Mouse (Mus musculus) neural tube, embryonic 14.5 days (tissue): ENCODE results near the gene Pycr1. TPM values are rescaled to one million over a fixed set of nuclear protein-coding genes. Genes with fewer than 3 reads are reported as not detected.
"Not testable (repeated sequence)": the region's sequence is repeated elsewhere in the genome, so short reads cannot be mapped to it uniquely, and the experiment has no call there.

Experiments
- ATAC-seq: fragments of 200-750 bp; cut with Nextera tagmentation; 2 replicates; pipeline ENCODE4 v1.8.0; 2017; ENCODE audit warnings: low read depth, mild to moderate bottlenecking, moderate TSS enrichment, moderate library complexity
- H3K27ac ChIP-seq: fragments of 300-500 bp; sonication (generic); 2 replicates; pipeline ENCODE4 v1.5.1; 2014; ENCODE audit warnings: low read depth, mild to moderate bottlenecking, control low read depth, low read length, moderate library complexity, mixed read lengths
- H3K27me3 ChIP-seq: fragments of 300-500 bp; sonication (generic); 2 replicates; pipeline ENCODE4 v1.6.1; 2014; ENCODE audit warnings: low read length; ENCODE audit not compliant: control insufficient read depth, insufficient read depth
- H3K36me3 ChIP-seq: fragments of 300-500 bp; sonication (generic); 2 replicates; pipeline ENCODE4 v1.6.1; 2014; ENCODE audit warnings: low read length, mixed read lengths; ENCODE audit not compliant: control insufficient read depth, insufficient read depth
- H3K4me1 ChIP-seq: fragments of 300-500 bp; sonication (generic); 2 replicates; pipeline ENCODE4 v1.6.1; 2014; ENCODE audit warnings: low read length; ENCODE audit not compliant: control insufficient read depth, insufficient read depth
- H3K4me2 ChIP-seq: fragments of 300-500 bp; sonication (generic); 2 replicates; pipeline ENCODE4 v1.6.1; 2014; ENCODE audit warnings: mild to moderate bottlenecking, low read depth, low read length, control low read depth
- H3K4me3 ChIP-seq: fragments of 300-500 bp; sonication (generic); 2 replicates; pipeline ENCODE4 v1.5.1; 2014; ENCODE audit warnings: low read depth, low read length, control low read depth, mixed read lengths
- H3K9ac ChIP-seq: fragments of 300-500 bp; sonication (generic); replicated peaks from 2 replicates; pipeline ENCODE4 v1.6.1; 2014; ENCODE audit warnings: low read depth, mild to moderate bottlenecking, control low read depth, low read length, mixed read lengths
- H3K9me3 ChIP-seq: fragments of 300-500 bp; sonication (generic); 2 replicates; pipeline ENCODE4 v1.6.1; 2016; ENCODE audit warnings: low read length; ENCODE audit not compliant: control insufficient read depth
- WGBS: fragments of 180-500 bp; shearing (Covaris S2); extraction: QIAGEN DNeasy Blood & Tissue Kit; methylation state at CpG from one replicate; pipeline ENCODE4 v1.1.7; 2014; 5-methylcytosine and 5-hydroxymethylcytosine counted together
- polyA plus RNA-seq: library from polyadenylated mRNA; unstranded; fragments of >200 nt; fragmentation: Nextera tagmentation; extraction: Ambion mirVana; gene quantifications from 2 replicates; pipeline ENCODE4 v1.2.1, GENCODE M21; 2014

Gene Pycr1
- polyA plus RNA-seq, 1 experiment from 2014 or later: 15.3 TPM

DNA sequence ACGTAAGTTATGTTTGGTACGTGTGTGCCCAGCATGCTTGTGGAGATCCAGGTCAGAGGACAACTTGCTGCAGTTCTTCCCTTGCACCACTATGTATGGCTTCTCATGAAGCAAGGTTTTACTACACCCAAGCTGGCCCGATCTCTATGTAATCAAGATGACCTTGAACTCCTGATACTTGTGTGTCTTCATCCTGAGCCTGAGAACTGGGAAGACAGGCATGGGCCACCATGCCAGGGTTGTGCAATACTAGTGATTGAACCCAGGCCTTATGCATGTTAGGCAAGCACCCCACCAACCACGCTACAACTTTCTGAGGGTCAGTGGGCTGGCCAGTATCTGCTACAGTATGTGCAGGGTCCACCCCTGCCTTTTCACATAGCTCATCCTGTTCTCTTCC, 33.4 kb upstream of the Pycr1 start:
- H3K27me3 ChIP-seq: no peaks in the 10 kb centered on the region
- H3K9me3 ChIP-seq: no peaks in the 10 kb centered on the region
- H3K4me1 ChIP-seq: peaks cover 4% of the 10 kb centered on the region
- no peak overlapping the region for H3K4me3 ChIP-seq
- no peak overlapping the region for H3K4me2 ChIP-seq
- WGBS: 93% methylated on average over 4 of the region's 4 CpGs
- no peak overlapping the region for H3K9ac ChIP-seq
- H3K27ac ChIP-seq: no peak overlapping the region
- peaks cover 28% of the 10 kb centered on the region for H3K36me3 ChIP-seq
- no peak for ATAC-seq

DNA sequence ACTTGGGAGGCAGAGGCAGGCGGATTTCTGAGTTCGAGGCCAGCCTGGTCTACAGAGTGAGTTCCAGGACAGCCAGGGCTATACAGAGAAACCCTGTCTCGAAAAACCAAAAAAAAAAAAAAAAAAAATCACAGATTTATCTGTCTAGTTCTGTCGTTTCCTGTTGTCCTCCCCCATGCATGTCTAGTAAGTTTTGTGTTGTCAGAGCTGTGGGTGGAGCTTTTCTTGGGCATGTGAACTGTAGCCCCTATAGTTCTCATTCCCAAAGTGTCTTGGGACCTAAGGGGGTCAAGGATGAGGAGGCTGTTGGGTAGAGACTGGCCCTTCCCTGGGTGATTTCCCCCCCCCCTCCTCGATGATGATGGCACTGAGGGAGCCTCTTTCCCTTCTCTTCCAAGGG, 32.3 kb upstream of the Pycr1 start:
- not testable (repeated sequence) for H3K4me1 ChIP-seq, ATAC-seq
- H3K36me3 ChIP-seq: peaks cover 28% of the 10 kb centered on the region

DNA sequence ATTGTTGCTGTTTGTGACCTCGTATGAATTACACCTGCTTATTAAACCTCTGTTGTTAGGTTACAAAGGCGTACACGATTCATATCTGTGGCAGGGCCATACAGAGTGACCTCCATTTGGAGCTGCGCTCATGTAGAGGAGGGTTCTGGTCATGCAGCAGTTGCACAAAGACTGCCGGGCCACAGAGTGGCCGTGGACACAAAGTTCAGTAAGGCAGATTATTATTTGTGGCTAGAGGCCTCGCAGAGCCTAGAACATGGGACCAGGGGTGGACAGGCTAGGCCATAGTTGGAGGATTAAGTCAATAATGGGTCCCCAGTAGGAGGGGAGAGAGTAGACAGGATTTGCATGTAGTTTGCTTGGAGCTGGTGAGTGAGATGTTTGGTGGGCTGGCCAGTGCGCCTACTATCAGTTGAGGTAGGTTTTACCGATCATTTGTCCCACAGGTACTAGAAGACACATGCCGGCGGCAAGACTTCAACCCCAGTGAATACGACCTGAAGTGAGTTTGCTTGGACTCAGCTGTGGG, 30.1 kb upstream of the Pycr1 start:
- H3K9ac ChIP-seq: peak overlapping the region; percentile 70
- peaks cover 13% of the 10 kb centered on the region; the same call in 1 of the 2 replicates for H3K36me3 ChIP-seq
- peak overlapping the region; percentile 78 for H3K27ac ChIP-seq
- 40% methylated on average over 12 of the region's 12 CpGs for WGBS
- H3K4me3 ChIP-seq: peak overlapping the region; percentile 56
- H3K9me3 ChIP-seq: no peaks in the 10 kb centered on the region
- peaks cover 4% of the 10 kb centered on the region for H3K4me1 ChIP-seq
- ATAC-seq: peak; percentile 28; the same call in 1 of the 2 replicates
- peak overlapping the region; percentile 79 for H3K4me2 ChIP-seq
- H3K27me3 ChIP-seq: no peaks in the 10 kb centered on the region

More for the DNA sequence above, 32.3 kb upstream of the Pycr1 start:
- H3K9me3 ChIP-seq, H3K4me2 ChIP-seq, H3K9ac ChIP-seq, H3K27me3 ChIP-seq, H3K4me3 ChIP-seq, H3K27ac ChIP-seq: not testable (repeated sequence)
- WGBS: 95% methylated on average over 4 of the region's 5 CpGs

DNA sequence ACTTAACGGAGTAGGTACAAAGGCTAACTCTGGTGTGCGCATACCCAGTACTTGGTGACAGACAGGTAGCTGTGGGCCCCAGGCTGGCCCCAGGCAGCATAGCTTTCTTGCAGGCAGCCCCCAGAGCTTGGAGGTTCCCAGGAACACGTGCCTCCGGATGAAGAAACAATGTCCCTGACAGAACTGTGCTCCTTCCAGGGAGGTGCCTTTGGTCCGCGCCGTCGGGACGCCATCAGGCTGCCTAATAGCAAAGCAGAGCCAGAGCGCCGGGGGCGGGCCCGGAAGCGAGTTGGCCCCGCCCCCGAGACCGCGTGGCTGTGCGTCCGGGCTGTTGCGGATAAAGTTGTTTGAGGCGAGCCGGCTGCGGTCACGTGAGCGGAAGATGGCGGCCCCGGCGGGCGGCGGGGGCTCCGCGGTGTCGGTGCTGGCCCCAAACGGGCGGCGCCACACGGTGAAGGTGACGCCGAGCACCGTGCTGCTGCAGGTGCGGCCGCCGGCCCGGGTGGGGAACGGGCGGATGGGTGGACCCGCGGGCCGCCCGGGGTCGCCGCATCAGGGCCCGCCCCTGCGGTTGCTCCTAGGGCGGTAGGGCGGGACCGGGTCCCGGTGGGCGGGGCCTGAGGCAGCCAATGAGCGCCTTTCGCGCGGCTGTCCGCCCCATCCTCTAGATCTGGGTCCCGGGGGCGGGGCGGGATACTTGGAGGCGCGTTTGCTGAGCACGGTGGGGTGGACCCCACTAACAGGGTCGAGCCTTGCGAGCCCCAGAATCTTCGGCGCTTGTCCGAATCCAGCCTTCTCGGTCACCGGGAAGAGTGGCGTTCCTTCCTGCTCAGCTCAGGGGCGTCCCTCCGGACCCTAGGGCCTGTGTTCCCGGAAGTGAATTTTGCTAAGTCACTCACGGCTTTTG, 29.4 kb upstream of the Pycr1 start, which contains the start of gene Aspscr1:
Gene Aspscr1, plus strand, starts transcription at position 287 of the 907 bp plus-strand sequence.
- Histone ChIP-seq H3K9ac (peak within 1 kb of the TSS; percentile 70), H3K9me3 (no peaks in the 10 kb centered on the region), H3K27me3 (no peaks in the 10 kb centered on the region), H3K36me3 (peaks cover 6% of the 10 kb centered on the region; the same call in 1 of the 2 replicates), H3K27ac (peak within 1 kb of the TSS; percentile 78), H3K4me3 (peak within 1 kb of the TSS; percentile 56), H3K4me2 (peak within 1 kb of the TSS; percentile 79), H3K4me1 (peaks cover 4% of the 10 kb centered on the region)
- peak; percentile 97 for ATAC-seq
- WGBS: 1% methylated on average over 73 of the region's 83 CpGs

DNA sequence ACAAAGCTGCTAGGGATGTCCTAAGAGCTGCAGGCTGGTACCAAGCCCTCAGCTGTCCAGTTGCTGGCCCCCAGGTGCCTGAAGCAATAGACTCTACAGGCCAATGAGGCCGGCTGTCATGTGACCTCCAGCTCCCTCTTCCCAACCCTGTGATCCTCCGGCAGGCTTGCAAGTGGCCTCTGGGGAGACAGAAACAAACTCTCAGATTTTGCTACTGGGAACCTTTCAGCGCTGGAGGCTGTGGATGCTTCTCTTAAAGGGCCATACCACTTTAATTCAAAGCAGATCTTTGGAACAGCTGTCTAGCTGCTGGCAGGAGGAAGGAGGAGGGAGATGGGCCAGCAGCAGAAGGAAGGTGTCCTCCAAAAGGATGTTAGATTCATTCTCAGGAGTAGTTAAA, 23.0 kb upstream of the Pycr1 start:
- Histone ChIP-seq H3K27ac (no peak overlapping the region), H3K36me3 (no peaks in the 10 kb centered on the region), H3K9ac (no peak overlapping the region), H3K4me3 (no peak overlapping the region), H3K4me1 (no peaks in the 10 kb centered on the region), H3K4me2 (no peak overlapping the region), H3K9me3 (no peaks in the 10 kb centered on the region), H3K27me3 (peaks cover 12% of the 10 kb centered on the region)
- 3% methylated on average over 3 of the region's 3 CpGs for WGBS
- ATAC-seq: no peak

DNA sequence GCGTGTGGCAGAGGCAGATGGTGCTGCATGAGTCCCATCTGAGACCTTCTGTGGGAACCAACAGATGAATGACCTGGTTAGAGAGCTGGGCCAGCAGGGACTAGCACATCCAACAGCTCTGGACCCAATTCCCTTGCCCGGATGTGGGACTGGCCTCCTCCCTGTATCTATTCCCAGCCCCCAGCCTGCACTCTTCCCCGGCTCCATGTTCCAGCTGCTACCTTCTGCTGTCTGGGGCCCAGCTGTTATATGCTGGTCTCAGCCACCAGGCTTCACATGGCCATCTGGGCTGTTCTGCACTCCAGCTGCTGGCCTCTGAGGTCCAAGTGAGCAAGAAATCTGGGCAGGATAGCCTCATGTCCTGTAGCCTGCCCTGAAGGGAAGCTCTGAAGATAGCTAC, 21.8 kb upstream of the Pycr1 start:
- no peaks in the 10 kb centered on the region for H3K9me3 ChIP-seq
- peaks cover 20% of the 10 kb centered on the region for H3K27me3 ChIP-seq
- no peak overlapping the region for H3K27ac ChIP-seq
- peaks cover 8% of the 10 kb centered on the region; the same call in 1 of the 2 replicates for H3K4me1 ChIP-seq
- no peak overlapping the region for H3K4me2 ChIP-seq
- no peak for ATAC-seq
- H3K9ac ChIP-seq: no peak overlapping the region
- WGBS: 74% methylated on average over 3 of the region's 3 CpGs
- no peaks in the 10 kb centered on the region for H3K36me3 ChIP-seq
- no peak overlapping the region for H3K4me3 ChIP-seq

- Histone ChIP-seq H3K4me2 (no peak overlapping the region), H3K9ac (no peak overlapping the region), H3K4me1 (peaks cover 15% of the 10 kb centered on the region), H3K27me3 (peaks cover 36% of the 10 kb centered on the region), H3K36me3 (no peaks in the 10 kb centered on the region), H3K9me3 (no peaks in the 10 kb centered on the region), H3K27ac (no peak overlapping the region), H3K4me3 (no peak overlapping the region)
- ATAC-seq: no peak
- 63% methylated on average over 5 of the region's 5 CpGs for WGBS
These were observed 20.1 kb upstream of the Pycr1 start for GRCm38 (mm10) chr11:120663714-120664113.

DNA sequence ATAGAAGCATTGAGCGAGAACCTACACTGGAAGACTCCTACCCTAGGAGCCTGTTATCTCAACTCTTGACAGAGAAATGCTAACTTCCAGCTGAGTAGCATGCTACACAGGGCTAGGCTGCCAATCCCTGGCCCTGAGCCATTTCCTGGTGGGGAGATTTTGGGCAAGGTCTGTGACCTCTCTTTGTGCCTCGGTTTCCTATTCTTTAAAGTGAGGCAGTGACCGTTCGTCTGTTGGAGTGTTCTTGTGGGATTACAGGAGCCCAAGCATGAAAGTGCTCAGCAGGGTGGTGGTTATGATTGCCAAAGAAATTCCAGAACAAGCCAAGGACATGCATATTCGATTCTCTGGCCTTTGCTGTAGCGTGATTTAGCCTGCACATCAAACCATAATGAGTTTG, 19.2 kb upstream of the Pycr1 start:
- no peak overlapping the region for H3K27ac ChIP-seq
- no peak overlapping the region for H3K4me3 ChIP-seq
- H3K4me2 ChIP-seq: no peak overlapping the region
- H3K4me1 ChIP-seq: peaks cover 15% of the 10 kb centered on the region
- no peaks in the 10 kb centered on the region for H3K36me3 ChIP-seq
- peaks cover 40% of the 10 kb centered on the region for H3K27me3 ChIP-seq
- no peaks in the 10 kb centered on the region for H3K9me3 ChIP-seq
- no peak overlapping the region for H3K9ac ChIP-seq
- ATAC-seq: no peak
- WGBS: 72% methylated on average over 6 of the region's 6 CpGs

DNA sequence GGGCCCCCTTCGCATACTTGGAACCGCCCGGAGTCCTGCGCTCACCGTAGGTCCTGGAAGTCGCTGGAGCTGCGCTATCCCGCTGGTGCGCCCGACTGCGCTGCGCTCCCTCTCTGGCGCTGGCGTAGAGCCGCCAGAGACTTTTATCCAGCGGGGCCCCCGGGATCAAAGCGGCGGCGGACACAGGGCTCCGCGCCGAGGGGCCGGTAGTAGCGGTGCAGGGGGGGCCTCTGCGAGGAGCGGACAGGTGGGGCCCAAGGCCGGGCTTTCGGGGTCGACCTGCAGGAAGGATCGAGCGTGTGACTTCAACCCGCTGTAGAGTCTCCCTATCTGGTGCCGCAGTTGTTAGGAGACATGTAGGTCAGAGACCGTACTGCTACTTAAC, 17.5 kb upstream of the Pycr1 start, which contains the start of gene Notum:
Gene Notum, minus strand, starts transcription at position 100 of the 385 bp plus-strand sequence.
- ATAC-seq: no peak
- peaks cover 15% of the 10 kb centered on the region for H3K4me1 ChIP-seq
- H3K9ac ChIP-seq: no peak within 1 kb of the TSS
- H3K36me3 ChIP-seq: no peaks in the 10 kb centered on the region
- H3K27ac ChIP-seq: no peak within 1 kb of the TSS
- peak within 1 kb of the TSS; percentile 48 for H3K4me2 ChIP-seq
- WGBS: under 1% methylated on average over 35 of the region's 35 CpGs
- H3K4me3 ChIP-seq: peak within 1 kb of the TSS; percentile 32
- H3K9me3 ChIP-seq: no peaks in the 10 kb centered on the region
- peaks cover 40% of the 10 kb centered on the region for H3K27me3 ChIP-seq
